Mouse (Mus musculus): ENCODE data around the gene Gm37419. TPM values are rescaled to one million over a fixed set of nuclear protein-coding genes. Genes with fewer than 3 reads are reported as not detected.

Gm37419 gene
- polyA plus RNA-seq, 1 experiment from 2014 or later = not detected

DNA sequence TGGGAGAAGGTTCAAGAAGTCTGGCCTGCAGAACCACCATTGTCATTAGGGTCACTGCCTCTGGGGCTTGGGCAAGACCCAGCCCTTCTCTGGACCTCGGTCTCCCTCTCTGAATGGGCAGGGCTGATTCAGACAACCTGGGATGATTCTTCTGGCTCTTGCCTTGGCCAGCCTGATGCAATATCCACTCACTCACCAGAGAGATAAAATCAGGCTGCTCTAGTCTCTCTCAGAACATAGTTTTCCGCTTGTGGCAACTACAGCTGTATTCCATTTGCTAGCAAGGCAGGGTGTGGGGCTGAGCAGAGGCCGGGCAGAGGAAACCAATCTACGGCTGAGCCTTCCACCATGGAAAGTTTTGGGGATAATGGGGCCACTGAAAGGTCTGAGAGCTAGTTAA is 19.4 kb upstream of the Gm37419 start:
- Histone ChIP-seq H3K9me3 (ENCODE audit: low read length) (no peaks in the 10 kb centered on the region), H3K36me3 (ENCODE audit: insufficient read depth, low read length) (peaks cover 12% of the 10 kb centered on the region; the same call in 1 of the 2 replicates), H3K9ac (replicated peaks; ENCODE audit: low read depth) (no peak overlapping the region), H3K27ac (ENCODE audit: low read length) (peak overlapping the region; percentile 76; the same call in 1 of the 2 replicates), H3K4me2 (replicated peaks; ENCODE audit: low read depth, low read length) (no peak overlapping the region), H3K27me3 (replicated peaks; ENCODE audit: insufficient read depth, low read length) (no peaks in the 10 kb centered on the region), H3K4me1 (ENCODE audit: insufficient read depth, low read depth, low read length) (no peaks in the 10 kb centered on the region), H3K4me3 (ENCODE audit: low read depth, low read length) (no peak overlapping the region)
- DNase-seq (ENCODE audit: low spot score) (peak; percentile 81), ATAC-seq (peak; percentile 79)
- WGBS = 66% methylated on average over 4 of the region's 4 CpGs
- TF ChIP-seq CTCF (IDR thresholded peaks at IDR 0.05) (no peak), EP300 (IDR thresholded peaks at IDR 0.05) (peak; percentile 47; the same call in 1 of the 2 replicates)

GRCm38 (mm10) chr16:23969919-23970318 is 18.4 kb upstream of the Gm37419 start:
- DNase-seq (ENCODE audit: low spot score) (peak; percentile 60), ATAC-seq (peak; percentile 18; the same call in 1 of the 2 replicates)
- Histone ChIP-seq H3K9ac (replicated peaks; ENCODE audit: low read depth) (no peak overlapping the region), H3K27me3 (replicated peaks; ENCODE audit: insufficient read depth, low read length) (no peaks in the 10 kb centered on the region), H3K27ac (ENCODE audit: low read length) (peak overlapping the region; percentile 76; the same call in 1 of the 2 replicates), H3K36me3 (ENCODE audit: insufficient read depth, low read length) (peaks cover 12% of the 10 kb centered on the region; the same call in 1 of the 2 replicates), H3K4me2 (replicated peaks; ENCODE audit: low read depth, low read length) (no peak overlapping the region), H3K4me1 (ENCODE audit: insufficient read depth, low read depth, low read length) (no peaks in the 10 kb centered on the region), H3K9me3 (ENCODE audit: low read length) (no peaks in the 10 kb centered on the region), H3K4me3 (ENCODE audit: low read depth, low read length) (no peak overlapping the region)
- WGBS = 61% methylated on average over 14 of the region's 14 CpGs
- TF ChIP-seq CTCF (IDR thresholded peaks at IDR 0.05) (no peak), EP300 (IDR thresholded peaks at IDR 0.05) (no peak)

DNA sequence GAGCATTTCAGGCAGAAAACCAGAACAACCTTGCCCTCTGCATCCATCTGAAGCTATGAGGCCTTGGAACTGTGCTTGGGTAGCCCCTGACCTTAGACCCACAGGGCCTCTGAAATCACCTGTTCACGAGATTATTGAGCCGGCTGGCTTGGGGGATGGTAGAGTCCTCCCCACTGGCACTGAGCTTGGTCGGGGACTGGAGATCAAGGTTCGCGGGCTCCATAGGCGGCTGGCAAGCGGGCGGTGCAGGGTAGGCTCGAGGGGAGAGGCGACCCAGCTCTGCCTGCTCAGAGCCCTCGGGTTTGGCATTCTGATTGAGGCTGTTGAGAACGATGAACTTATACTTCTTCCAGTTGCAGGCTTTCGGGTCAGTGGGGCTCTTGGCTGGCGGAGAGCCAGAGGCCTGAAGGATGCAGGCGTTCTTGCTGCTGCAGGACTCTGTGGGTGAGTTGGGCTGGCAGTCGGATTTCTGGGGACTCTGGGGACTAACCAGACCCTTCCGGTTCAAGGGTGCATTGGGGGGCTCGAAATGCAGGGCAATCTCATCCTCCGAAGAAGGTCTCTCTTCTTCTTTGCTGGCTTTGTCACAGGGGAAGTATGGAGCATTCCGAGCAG is 16.0 kb upstream of the Gm37419 start:
- Histone ChIP-seq H3K36me3 (ENCODE audit: insufficient read depth, low read length) (peaks cover 12% of the 10 kb centered on the region; the same call in 1 of the 2 replicates), H3K4me3 (ENCODE audit: low read depth, low read length) (no peak overlapping the region), H3K4me2 (replicated peaks; ENCODE audit: low read depth, low read length) (no peak overlapping the region), H3K9ac (replicated peaks; ENCODE audit: low read depth) (no peak overlapping the region), H3K27ac (ENCODE audit: low read length) (no peak overlapping the region), H3K4me1 (ENCODE audit: insufficient read depth, low read depth, low read length) (no peaks in the 10 kb centered on the region), H3K9me3 (ENCODE audit: low read length) (no peaks in the 10 kb centered on the region), H3K27me3 (replicated peaks; ENCODE audit: insufficient read depth, low read length) (no peaks in the 10 kb centered on the region)
- no peak for DNase-seq (ENCODE audit: low spot score)
- ATAC-seq = no peak
- WGBS = 75% methylated on average over 20 of the region's 20 CpGs
- TF ChIP-seq EP300 (IDR thresholded peaks at IDR 0.05) (no peak), CTCF (IDR thresholded peaks at IDR 0.05) (no peak)

DNA sequence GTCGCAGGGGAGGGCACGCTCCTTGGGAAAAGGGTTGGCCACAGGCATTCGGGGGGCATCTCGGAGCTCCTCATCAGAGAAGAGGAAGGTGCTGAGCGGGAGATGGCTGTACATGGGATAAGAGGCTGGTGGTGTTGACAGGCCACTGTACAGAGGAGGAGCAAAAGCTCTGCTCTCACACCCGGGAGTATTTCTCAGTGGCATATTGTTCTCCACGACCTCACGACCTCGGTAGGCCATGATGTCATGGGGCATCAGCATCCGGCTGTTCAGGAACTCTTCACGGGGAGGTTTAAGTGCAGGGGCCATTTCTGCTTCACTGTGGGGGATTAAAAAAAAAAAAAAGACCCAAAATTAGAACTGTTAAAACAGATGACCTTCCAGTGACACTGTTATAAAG is 15.4 kb upstream of the Gm37419 start:
- ATAC-seq = no peak
- TF ChIP-seq EP300 (IDR thresholded peaks at IDR 0.05) (no peak), CTCF (IDR thresholded peaks at IDR 0.05) (no peak)
- WGBS = 67% methylated on average over 11 of the region's 11 CpGs
- H3K9ac ChIP-seq (replicated peaks; ENCODE audit: low read depth) = no peak overlapping the region
- no peaks in the 10 kb centered on the region for H3K9me3 ChIP-seq (ENCODE audit: low read length)
- no peaks in the 10 kb centered on the region for H3K27me3 ChIP-seq (replicated peaks; ENCODE audit: insufficient read depth, low read length)
- peaks cover 11% of the 10 kb centered on the region; the same call in 1 of the 2 replicates for H3K36me3 ChIP-seq (ENCODE audit: insufficient read depth, low read length)
- no peak overlapping the region for H3K4me3 ChIP-seq (ENCODE audit: low read depth, low read length)
- no peak overlapping the region for H3K4me2 ChIP-seq (replicated peaks; ENCODE audit: low read depth, low read length)
- no peak for DNase-seq (ENCODE audit: low spot score)
- H3K27ac ChIP-seq (ENCODE audit: low read length) = no peak overlapping the region
- H3K4me1 ChIP-seq (ENCODE audit: insufficient read depth, low read depth, low read length) = no peaks in the 10 kb centered on the region

- TF ChIP-seq CTCF (IDR thresholded peaks at IDR 0.05) = no peak
- TF ChIP-seq EP300 (IDR thresholded peaks at IDR 0.05) = no peak
- DNase-seq (ENCODE audit: low spot score) = no peak
- Histone ChIP-seq H3K4me1 (ENCODE audit: insufficient read depth, low read depth, low read length) (no peaks in the 10 kb centered on the region), H3K4me3 (ENCODE audit: low read depth, low read length) (no peak overlapping the region), H3K27me3 (replicated peaks; ENCODE audit: insufficient read depth, low read length) (no peaks in the 10 kb centered on the region), H3K4me2 (replicated peaks; ENCODE audit: low read depth, low read length) (no peak overlapping the region), H3K27ac (ENCODE audit: low read length) (no peak overlapping the region), H3K9me3 (ENCODE audit: low read length) (no peaks in the 10 kb centered on the region), H3K9ac (replicated peaks; ENCODE audit: low read depth) (no peak overlapping the region), H3K36me3 (ENCODE audit: insufficient read depth, low read length) (peaks cover 8% of the 10 kb centered on the region; the same call in 1 of the 2 replicates)
- WGBS = 73% methylated on average over 9 of the region's 9 CpGs
- ATAC-seq = no peak
These were observed 14.5 kb upstream of the Gm37419 start for GRCm38 (mm10) chr16:23973635-23974367.

DNA sequence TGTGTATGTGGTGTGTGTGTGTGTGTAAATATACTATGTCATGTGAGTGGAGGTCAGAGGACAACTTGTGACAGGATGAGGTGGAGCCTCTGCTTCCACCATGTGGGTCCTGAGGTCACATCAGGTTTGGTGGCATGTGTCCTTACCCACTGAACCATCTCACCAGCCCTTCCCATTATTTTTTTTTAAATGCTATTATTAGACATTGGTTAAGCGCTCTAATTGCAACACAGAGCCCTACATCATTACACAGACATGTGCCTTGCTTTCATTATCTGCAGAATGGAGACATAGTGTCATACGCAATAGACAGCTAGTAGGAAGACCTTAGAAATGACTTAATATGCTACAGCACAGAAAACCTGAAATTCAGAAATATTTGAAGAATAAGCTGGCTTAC is 12.1 kb upstream of the Gm37419 start:
- Histone ChIP-seq H3K27me3 (replicated peaks; ENCODE audit: insufficient read depth, low read length) (no peaks in the 10 kb centered on the region), H3K27ac (ENCODE audit: low read length) (no peak overlapping the region), H3K36me3 (ENCODE audit: insufficient read depth, low read length) (peaks cover 8% of the 10 kb centered on the region; the same call in 1 of the 2 replicates), H3K9ac (replicated peaks; ENCODE audit: low read depth) (no peak overlapping the region), H3K4me1 (ENCODE audit: insufficient read depth, low read depth, low read length) (peaks cover 8% of the 10 kb centered on the region), H3K4me3 (ENCODE audit: low read depth, low read length) (no peak overlapping the region), H3K4me2 (replicated peaks; ENCODE audit: low read depth, low read length) (no peak overlapping the region), H3K9me3 (ENCODE audit: low read length) (no peaks in the 10 kb centered on the region)
- 93% methylated on average over 2 of the region's 2 CpGs for WGBS
- no peak for TF ChIP-seq CTCF (IDR thresholded peaks at IDR 0.05)
- no peak for TF ChIP-seq EP300 (IDR thresholded peaks at IDR 0.05)
- ATAC-seq = no peak
- DNase-seq (ENCODE audit: low spot score) = no peak

Data from lung, postnatal 0 days (tissue).